Mouse (Mus musculus) heart, postnatal 36 days (tissue): ENCODE results near the gene Serpine3. TPM values are rescaled to one million over a fixed set of nuclear protein-coding genes. Genes with fewer than 3 reads are reported as not detected.
"Not testable (repeated sequence)": the region's sequence is repeated elsewhere in the genome, so short reads cannot be mapped to it uniquely, and the experiment has no call there.

Source experiments
- DNase-seq, 2 experiments: peaks; one replicate each; pipeline ENCODE4 v3.0.0; 2021 to 2022
- intact Hi-C: fragments of 180-260 bp; cut with DNase I; formaldehyde crosslinking; loops from one replicate; pipeline ENCODE4 v1.15.1; 2025
- total RNA-seq, 2 experiments: library from RNA; stranded (reverse); gene quantifications; 2 replicates each; pipeline ENCODE4 v1.2.3; 2021

Serpine3 gene
- total RNA-seq: not detected

DNA sequence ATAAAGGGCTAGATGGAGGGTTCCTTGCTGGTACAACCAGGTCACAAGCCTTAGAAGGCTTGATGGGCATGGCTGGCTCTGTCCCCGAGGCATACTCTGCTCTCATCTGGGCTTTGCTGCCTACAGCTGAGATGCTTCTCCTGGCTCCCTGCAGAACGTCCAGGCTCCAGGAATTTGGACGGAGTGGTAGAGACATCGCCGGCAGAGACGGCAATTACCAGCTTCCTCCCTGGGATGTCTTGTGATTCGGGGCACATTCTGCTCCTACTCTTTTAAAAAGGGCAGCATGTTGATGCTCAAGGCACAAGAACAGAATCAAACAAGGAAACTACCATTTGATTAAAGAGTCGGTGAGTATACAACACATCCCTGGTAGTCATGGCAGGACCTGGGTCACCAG, at the start of gene Serpine3:
TSS of gene Serpine3 (plus strand) at position 301 of the 400 bp plus-strand sequence.
- intact Hi-C loops: no loop called here
- DNase-seq: no peak

- DNase-seq: no peak
- intact Hi-C loops: no loop called here
Observed at GRCm38 (mm10) chr14:62622393-62622792, 41.1 kb upstream of the Serpine3 start.

GRCm38 (mm10) chr14:62627951-62628350, 35.5 kb upstream of the Serpine3 start:
- no peak for DNase-seq
- intact Hi-C loops: no loop called here

DNA sequence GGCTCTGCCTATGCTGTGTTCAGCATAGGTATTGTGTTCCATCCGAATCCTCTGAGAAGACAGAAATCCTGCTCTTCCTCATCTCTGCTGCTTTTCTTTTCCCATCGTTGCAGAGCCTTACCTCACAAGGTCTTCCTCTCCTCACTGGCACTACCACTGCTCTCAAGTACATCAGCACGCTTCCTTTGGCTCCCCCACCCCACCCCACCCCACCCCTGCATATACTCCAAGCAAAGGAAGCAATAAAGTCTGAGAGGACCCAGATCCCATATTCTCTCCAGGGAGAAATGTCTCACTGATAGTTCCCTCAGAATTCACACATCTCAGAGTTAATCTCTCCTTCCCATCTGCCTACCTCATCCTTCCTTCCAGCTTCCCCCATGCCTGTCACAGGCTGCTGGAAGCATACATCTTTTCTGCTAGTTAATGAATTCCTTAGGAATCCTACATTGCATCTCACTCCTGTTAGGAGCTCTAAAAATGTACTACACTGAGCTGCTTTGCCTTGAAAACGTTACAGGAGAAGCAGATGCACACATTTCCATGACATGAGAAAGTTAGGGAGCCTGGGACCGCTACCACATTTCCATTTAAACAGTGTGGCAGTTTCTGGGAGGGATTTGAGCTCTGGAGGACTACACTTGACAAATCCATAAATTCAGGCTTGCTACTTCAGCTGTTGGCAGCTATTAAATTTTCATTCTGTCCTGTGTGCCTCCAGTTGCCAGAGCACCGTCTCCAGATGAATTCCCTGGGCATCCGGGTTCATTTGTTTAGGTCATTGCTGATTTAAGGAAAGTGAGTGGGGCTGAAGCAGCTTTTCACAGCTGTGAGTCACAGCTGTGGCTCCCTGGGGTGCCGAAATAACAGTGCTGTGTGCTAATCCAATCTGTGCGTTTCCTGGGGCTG, 25.8 kb upstream of the Serpine3 start:
- intact Hi-C loops: loop anchor here (5.0 kb wide), 3 partner anchors 200 to 340 kb away; partner anchors contain the start of gene Wdfy2
- peak in 1 of 2 experiments; percentile 14 for DNase-seq

DNA sequence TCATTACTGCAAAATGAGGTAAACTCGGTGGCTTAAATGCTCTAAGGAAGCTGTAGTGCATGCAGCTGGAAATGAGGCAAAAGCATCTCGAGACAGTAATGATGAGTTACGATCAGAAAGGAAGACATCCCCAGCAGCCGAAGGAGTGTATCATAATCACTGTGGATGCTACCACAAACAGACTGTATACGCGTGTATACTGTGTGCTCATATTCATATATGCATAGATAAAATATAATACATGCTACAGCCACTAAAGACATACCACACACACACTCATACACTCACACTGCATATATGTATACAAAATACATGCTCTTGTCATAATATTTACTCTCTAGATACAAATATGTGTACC, 25.1 kb upstream of the Serpine3 start:
- no peak for DNase-seq
- intact Hi-C loops: loop anchor here (5.0 kb wide), 3 partner anchors 199 to 339 kb away; partner anchors contain the start of gene Wdfy2

DNA sequence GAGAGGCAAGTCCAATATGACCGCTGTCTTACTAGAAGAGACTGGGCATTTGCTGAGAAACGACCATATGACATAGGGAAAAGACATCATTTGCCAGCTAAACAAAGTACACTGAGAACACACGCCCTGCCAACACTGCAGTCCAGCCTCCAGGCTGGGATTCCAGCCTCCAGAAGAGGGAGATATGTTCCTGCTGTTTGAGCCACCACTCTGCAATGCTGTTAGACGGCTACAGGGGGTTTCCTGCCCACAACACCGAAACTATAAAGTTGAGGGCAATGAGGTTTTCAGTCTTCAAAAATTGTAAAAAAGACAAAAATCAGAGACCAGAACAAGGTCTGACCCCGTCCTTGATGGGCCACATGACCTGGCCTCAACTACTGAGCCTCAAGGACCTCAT, 24.4 kb upstream of the Serpine3 start:
- DNase-seq: peak; percentile 21 to 32
- intact Hi-C loops: loop anchor here (5.0 kb wide), 3 partner anchors 198 to 338 kb away; partner anchors contain the start of gene Wdfy2

GRCm38 (mm10) chr14:62639551-62639950, 23.9 kb upstream of the Serpine3 start:
- no peak for DNase-seq
- intact Hi-C loops: loop anchor here (5.0 kb wide), 3 partner anchors 198 to 338 kb away; partner anchors contain the start of gene Wdfy2

- intact Hi-C loops: no loop called here
- DNase-seq: no peak
Observed at GRCm38 (mm10) chr14:62640396-62640795, 23.1 kb upstream of the Serpine3 start.

GRCm38 (mm10) chr14:62642368-62642767, 21.1 kb upstream of the Serpine3 start:
- DNase-seq, intact Hi-C loops: not testable (repeated sequence)

- DNase-seq: no peak
- intact Hi-C loops: no loop called here
Observed at GRCm38 (mm10) chr14:62648405-62648804, 15.1 kb upstream of the Serpine3 start.

GRCm38 (mm10) chr14:62650376-62650775, 13.1 kb upstream of the Serpine3 start:
- intact Hi-C loops: no loop called here
- DNase-seq: no peak

DNA sequence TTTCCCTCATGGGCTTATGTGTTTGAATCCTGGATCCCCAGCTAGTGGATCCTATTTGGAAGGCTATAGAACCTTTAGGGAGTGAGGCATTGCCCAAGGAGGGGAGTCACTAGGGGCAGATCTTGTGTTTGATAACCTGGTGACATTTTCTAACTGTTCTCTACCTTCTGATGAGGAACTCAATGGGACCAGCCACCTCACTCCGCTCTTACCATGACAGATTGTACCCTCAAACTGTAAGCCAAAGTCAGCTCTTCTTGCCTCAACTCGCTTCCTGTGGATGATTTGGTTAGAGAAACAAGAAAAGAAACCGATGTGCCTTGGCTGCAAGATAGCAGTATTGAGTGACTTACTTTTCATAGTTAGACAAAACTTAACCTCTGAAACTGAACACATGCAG, 11.7 kb upstream of the Serpine3 start:
- intact Hi-C loops: no loop called here
- no peak for DNase-seq

DNA sequence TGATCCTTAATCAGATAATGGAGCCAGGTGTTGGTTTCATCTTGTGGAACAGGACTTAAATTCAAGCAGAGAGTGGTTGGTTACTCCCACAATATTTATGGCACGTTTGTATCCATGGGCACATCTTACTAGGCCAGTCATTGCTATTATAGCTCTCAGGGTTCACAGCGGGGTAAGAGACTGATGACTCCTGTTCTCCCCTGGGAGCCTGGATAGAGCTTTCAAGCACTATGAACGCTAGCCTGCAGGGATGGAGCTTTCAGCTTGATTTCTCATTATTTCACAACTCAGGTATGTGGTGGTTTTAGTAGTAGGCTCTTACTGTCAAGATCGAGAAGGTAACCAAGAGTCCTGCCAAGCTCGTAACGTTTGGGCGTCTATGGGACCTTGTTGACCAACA, 7.5 kb upstream of the Serpine3 start:
- DNase-seq: no peak
- intact Hi-C loops: no loop called here

DNA sequence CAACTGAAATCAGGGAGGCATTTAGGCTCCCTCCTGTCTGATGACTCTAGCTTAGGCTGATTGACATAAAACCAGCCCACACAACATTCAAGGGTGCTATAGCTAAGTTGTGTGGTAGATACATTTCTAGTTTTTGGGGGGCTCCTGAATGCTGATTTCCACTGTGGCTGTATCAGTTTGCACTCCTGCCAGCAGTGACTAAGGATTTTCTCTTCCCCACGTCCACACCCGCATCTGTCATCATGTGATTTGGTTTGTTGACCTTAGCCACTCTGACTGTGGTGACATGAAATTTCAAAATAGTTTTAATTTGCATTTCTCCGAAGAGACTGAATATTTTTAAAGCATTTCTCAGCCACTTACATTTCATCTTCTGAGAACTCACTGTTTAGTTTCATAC, 6.0 kb upstream of the Serpine3 start:
- no peak for DNase-seq
- intact Hi-C loops: no loop called here

DNA sequence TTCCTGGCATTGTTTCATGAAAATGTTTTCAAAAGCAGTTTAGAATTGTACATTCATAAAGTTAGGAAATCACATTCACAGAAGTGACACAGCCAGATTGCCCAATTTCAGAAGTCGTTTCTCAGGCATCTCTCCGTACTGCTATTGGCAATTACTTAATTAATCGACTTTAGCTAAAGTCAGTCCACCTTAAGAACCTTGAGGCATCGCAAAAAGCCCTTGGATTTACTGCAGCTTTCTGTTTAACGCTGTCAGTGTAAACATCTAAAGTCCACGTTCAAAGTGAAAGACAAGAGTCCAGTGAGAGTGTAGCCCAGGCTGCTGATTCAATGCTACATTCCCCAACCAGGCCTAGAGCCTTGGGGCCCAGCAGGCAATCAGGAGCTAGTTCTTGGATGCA, 1.1 kb upstream of the Serpine3 start:
- no peak for DNase-seq
- intact Hi-C loops: no loop called here

GRCm38 (mm10) chr14:62664976-62665673, 1.7 kb downstream of the Serpine3 start:
- no peak for DNase-seq
- intact Hi-C loops: no loop called here

- intact Hi-C loops: no loop called here
- no peak for DNase-seq
Observed at GRCm38 (mm10) chr14:62673646-62674045, 10.2 kb downstream of the Serpine3 start.

GRCm38 (mm10) chr14:62718161-62718560, 54.7 kb downstream of the Serpine3 start:
- intact Hi-C loops: no loop called here
- DNase-seq: no peak

GRCm38 (mm10) chr14:62721625-62722024, 58.2 kb downstream of the Serpine3 start:
- DNase-seq: no peak
- intact Hi-C loops: no loop called here

DNA sequence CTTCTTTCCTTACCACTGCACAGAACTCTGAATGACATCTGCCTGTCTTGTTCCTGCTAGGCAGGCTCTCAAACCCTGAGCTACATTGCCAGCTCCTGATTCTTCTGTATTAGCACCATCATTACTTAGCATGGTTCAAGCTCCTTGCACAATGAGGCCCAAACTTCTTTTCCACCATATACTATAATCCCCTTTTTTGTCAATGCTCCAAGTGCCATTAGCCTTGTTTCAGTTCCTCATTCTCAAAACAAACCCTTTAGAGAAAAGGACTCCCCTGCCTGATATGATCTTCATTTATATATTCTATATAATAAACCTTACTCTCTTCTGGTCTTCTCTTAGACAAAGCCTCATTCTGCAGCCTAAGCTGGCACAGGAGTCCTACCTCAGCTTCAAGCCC, 61.1 kb downstream of the Serpine3 start:
- intact Hi-C loops: no loop called here
- DNase-seq: no peak

- intact Hi-C loops: no loop called here
Observed at GRCm38 (mm10) chr14:62731902-62732301, 68.4 kb downstream of the Serpine3 start.

GRCm38 (mm10) chr14:62733666-62734065, 70.2 kb downstream of the Serpine3 start:
- intact Hi-C loops: no loop called here
- no peak for DNase-seq

More at GRCm38 (mm10) chr14:62731902-62732301, 68.4 kb downstream of the Serpine3 start:
- DNase-seq: no peak
